In genomic region chr11:55419296-55419677, GRCm38 (mm10) we compare ENCODE assay signal across 8 mouse cellular contexts. TPM values are rescaled to one million over a fixed set of nuclear protein-coding genes. Genes with fewer than 3 reads are reported as not detected.
DNase-seq lines count a peak whose midpoint lies in the region; ATAC-seq lines count a peak whose summit lies in the region.

No protein-coding gene starts in this region.

- WGBS in midbrain, embryonic 12.5 days: 2% methylated on average over 4 of the region's 4 CpGs

- no peak for ATAC-seq in megakaryocyte, adult 5-6 weeks (ENCODE audit: poor library complexity, severe bottlenecking)
- ATAC-seq in midbrain, embryonic 12.5 days (ENCODE audit: low FRiP score, low read depth): no peak

- intact Hi-C loops in gastrocnemius, postnatal 36 days (cut with DNase I): no loop called here

- no peaks in the 10 kb centered on the region for H3K36me3 ChIP-seq in megakaryocyte, embryonic 14.5 days (replicated peaks; ENCODE audit: low read length)
- no peaks in the 10 kb centered on the region for H3K36me3 ChIP-seq in midbrain, embryonic 12.5 days

- H3K4me3 ChIP-seq in megakaryocyte, embryonic 14.5 days (replicated peaks): peak overlapping the region; percentile 88
- peak overlapping the region; percentile 41 for H3K4me3 ChIP-seq in midbrain, embryonic 12.5 days

- H3K27ac ChIP-seq in midbrain, embryonic 12.5 days (replicated peaks): peak overlapping the region; percentile 84

- peak overlapping the region; percentile 61 for H3K9ac ChIP-seq in midbrain, embryonic 12.5 days (replicated peaks)

- peaks cover 87% of the 10 kb centered on the region for H3K4me1 ChIP-seq in megakaryocyte, embryonic 14.5 days
- peaks cover 50% of the 10 kb centered on the region for H3K4me1 ChIP-seq in midbrain, embryonic 12.5 days

- H3K4me2 ChIP-seq in midbrain, embryonic 12.5 days (replicated peaks): peak overlapping the region; percentile 59

- DNase-seq in cerebellum, postnatal 10 days: peak; percentile 83 to 84
- peak; percentile 64 to 72 for DNase-seq in gastrocnemius, postnatal 36 days
- peak; percentile 45 for DNase-seq in layer of hippocampus, adult 9-11 months
- DNase-seq in T-cell, adult 2 months (ENCODE audit: low spot score): no peak
- no peak for DNase-seq in urinary bladder, postnatal 25 days (ENCODE audit: low spot score)

- H3K27me3 ChIP-seq in megakaryocyte, embryonic 14.5 days (replicated peaks): peaks cover 27% of the 10 kb centered on the region
- peaks cover 4% of the 10 kb centered on the region; the same call in 1 of the 2 replicates for H3K27me3 ChIP-seq in midbrain, embryonic 12.5 days

- H3K9me3 ChIP-seq in megakaryocyte, embryonic 14.5 days: no peaks in the 10 kb centered on the region
- H3K9me3 ChIP-seq in midbrain, embryonic 12.5 days: no peaks in the 10 kb centered on the region

RNA-seq across cellular contexts. Expression of gene Sparc, which starts 3.7 kb away (rescaled TPM):
- 11.1 TPM in 1 of 2 replicates, not detected in the other for polyA plus RNA-seq in megakaryocyte, embryonic 14.5 days (2012; ENCODE audit: insufficient read depth, low replicate concordance)
- 0.71 and 1.2 TPM in 2 replicates for total RNA-seq in megakaryocyte, adult 5-6 weeks (2015)
- 0.57 and 1.5 TPM in 2 replicates for total RNA-seq in megakaryocyte, adult 5-6 weeks (2017)
- 100 to 1,000 TPM; 572 to 675 TPM for total RNA-seq in gastrocnemius, postnatal 36 days (2021)
- polyA plus RNA-seq in midbrain, embryonic 12.5 days (2016; fragmentation: Nextera tagmentation; extraction: Ambion mirVana): 470 and 579 TPM in 2 replicates

RNA-seq across cellular contexts. Expression of gene Atox1, which starts 41.8 kb away (rescaled TPM):
- 110 and 126 TPM in 2 replicates for polyA plus RNA-seq in megakaryocyte, embryonic 14.5 days (2012; ENCODE audit: insufficient read depth, low replicate concordance)
- 211 and 215 TPM in 2 replicates for total RNA-seq in megakaryocyte, adult 5-6 weeks (2015)
- total RNA-seq in megakaryocyte, adult 5-6 weeks (2017): 71.8 and 92.8 TPM in 2 replicates
- 10 to 100 TPM; 50.4 to 56.4 TPM for total RNA-seq in gastrocnemius, postnatal 36 days (2021)
- polyA plus RNA-seq in midbrain, embryonic 12.5 days (2016; fragmentation: Nextera tagmentation; extraction: Ambion mirVana): 232 and 237 TPM in 2 replicates

RNA-seq across cellular contexts. Expression of gene G3bp1, which starts 50.2 kb away (rescaled TPM):
- polyA plus RNA-seq in megakaryocyte, embryonic 14.5 days (2012; ENCODE audit: insufficient read depth, low replicate concordance): 12.3 and 44.5 TPM in 2 replicates
- total RNA-seq in megakaryocyte, adult 5-6 weeks (2015): 29.4 and 30.7 TPM in 2 replicates
- total RNA-seq in megakaryocyte, adult 5-6 weeks (2017): 47.8 and 50.6 TPM in 2 replicates
- total RNA-seq in gastrocnemius, postnatal 36 days (2021): 10 to 100 TPM; 46.1 to 48.5 TPM
- polyA plus RNA-seq in midbrain, embryonic 12.5 days (2016; fragmentation: Nextera tagmentation; extraction: Ambion mirVana): 209 and 215 TPM in 2 replicates

Comparison
In these comparisons a context has a peak if more than half of its experiments do, and no peak if none do; other contexts are left out.
1. DNase-seq: peak in cerebellum, postnatal 10 days (2 of 2), gastrocnemius, postnatal 36 days (2 of 2) and layer of hippocampus, adult 9-11 months (single experiment); none in T-cell, adult 2 months (single experiment) and urinary bladder, postnatal 25 days (single experiment).
2. RNA of gene Sparc, which starts 3.7 kb away (total RNA-seq): 572 to 675 TPM in gastrocnemius, postnatal 36 days; 0.57 to 1.5 TPM in megakaryocyte, adult 5-6 weeks; every median in the first group is over 100 times any median in the second.